Mouse (Mus musculus): ENCODE results near the gene Gm14139.
"Not testable (repeated sequence)": the region's sequence is repeated elsewhere in the genome, so short reads cannot be mapped to it uniquely, and the experiment has no call there.

The Gm14139 gene

DNA sequence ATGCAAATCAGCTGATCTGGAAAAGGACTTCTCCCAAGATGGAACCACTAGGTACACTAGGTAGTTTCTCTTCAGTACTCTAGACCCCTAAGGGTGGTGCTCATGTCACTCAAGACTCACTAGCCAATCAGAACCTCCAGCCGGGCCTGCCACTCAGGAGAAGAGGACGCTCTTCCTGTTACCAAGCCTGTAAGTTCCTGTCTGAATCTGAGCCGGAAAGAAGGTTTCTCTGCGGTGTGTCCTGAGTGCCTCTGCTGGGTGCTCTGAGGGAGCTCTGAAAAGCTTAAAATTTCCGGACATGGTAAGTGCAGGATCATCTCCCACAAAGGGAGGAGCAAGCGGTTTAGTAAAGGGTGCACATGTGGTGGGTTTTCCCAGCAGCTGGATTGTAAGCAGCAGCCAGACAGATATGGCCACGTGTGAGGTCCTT, at the start of gene Gm14139:
TSS of gene Gm14139 (plus strand) at position 186 of the 430 bp plus-strand sequence.
- DNase-seq (ENCODE audit: low spot score), result not testable (repeated sequence)

DNA sequence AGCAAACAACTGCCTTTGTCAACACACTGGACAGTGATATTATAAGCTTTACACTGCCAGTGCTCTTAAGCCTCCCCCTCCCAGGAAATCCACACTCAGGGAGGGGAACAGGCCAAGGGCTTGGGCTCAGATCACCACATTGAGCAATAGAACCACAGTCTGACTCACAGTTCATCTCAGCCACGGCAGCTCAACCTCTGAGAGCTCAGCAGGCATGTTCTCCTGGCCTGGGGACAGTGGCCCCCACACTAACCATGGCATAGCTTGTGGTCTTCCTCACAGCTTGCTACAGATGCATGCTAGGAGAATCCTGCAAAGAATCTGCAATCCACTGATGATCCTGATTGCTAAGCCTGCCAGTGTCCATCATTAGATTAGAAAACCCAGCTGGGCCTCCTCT, 49.6 kb upstream of the Gm14139 start:
- not testable (repeated sequence) for DNase-seq (ENCODE audit: low spot score)

DNA sequence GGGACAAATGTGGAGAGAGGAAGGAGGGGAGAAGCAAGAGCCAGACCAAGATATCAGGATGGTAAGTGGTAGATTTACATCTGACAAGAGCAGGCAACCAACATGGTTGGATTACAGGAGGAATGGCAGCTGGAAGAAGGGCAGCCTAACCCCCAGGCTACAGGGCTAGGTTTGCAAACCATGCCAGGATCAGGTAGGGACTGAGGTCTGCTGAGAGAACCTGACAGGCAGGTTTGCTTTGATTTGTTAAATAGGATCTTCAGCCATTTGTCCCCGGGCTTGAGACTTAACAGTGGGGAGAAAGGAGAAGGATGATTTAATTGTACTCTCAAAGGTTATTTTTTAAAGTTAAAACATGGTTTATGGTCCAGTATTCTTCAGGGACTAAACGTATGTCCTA, 48.8 kb upstream of the Gm14139 start:
- DNase-seq (ENCODE audit: low spot score), result no peak

DNA sequence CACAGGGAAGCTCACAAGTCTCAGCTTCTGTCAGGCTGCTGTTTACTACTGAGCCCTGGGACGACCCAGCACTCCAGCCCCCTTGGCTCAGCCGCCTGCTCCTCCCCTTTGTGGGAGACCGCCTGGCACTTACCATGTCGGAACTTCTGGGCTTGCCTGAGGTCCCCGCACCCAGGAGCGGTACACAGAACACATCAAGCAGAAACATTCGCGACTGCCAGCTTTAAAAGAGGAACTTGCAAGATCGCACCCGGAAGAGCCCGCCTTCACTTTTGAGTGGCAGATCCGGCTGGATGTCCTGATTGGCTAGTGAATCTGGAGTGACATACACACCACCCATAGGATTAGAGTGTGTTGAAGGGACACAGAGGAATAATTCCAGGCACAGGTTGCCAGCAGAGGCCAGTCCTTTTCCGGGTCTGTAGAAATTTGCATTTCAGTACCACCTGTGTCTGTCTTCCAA, 45.1 kb upstream of the Gm14139 start, which contains the start of gene Zfp120:
TSS of gene Zfp120 (minus strand) at position 274 of the 463 bp plus-strand sequence.
- DNase-seq (ENCODE audit: low spot score), result peak; percentile 94

DNA sequence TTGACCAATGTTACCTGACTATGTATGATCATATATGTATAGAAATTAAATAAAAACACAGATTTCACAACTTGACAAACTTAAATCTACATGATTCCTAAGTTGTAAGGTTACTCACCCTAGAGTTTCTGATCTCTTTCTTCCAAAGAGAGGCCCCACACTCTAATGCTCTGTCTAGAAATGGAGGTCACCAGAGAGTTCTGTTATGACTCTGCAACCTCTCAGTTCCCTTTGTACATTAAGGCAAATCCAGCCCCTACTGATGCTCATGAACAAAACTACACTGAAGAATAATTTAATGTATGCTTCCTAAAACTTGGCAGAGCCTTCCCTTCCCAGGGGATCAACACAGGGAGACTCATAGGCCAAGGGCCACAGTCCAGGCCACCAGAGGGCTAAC, 14.9 kb upstream of the Gm14139 start:
- DNase-seq (ENCODE audit: low spot score), result no peak

DNA sequence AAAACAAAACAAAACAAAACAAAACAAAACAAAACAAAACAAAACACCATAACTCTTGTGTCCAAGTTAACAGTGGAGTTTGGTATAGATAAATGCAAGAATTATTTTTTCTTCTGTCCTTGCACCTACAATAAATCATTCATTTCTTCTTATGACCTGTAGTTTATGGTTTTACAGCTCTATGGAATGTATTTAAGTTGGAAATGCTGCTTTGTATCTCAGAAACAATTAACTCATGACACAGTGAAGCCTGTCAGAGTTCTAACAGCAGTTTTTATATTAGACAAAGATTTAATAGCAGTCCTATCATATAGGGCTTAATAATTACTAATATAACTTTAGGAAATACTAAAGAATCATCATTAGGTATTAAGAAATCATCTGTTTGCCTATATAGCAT, 7.7 kb upstream of the Gm14139 start:
- DNase-seq (ENCODE audit: low spot score), result no peak

DNA sequence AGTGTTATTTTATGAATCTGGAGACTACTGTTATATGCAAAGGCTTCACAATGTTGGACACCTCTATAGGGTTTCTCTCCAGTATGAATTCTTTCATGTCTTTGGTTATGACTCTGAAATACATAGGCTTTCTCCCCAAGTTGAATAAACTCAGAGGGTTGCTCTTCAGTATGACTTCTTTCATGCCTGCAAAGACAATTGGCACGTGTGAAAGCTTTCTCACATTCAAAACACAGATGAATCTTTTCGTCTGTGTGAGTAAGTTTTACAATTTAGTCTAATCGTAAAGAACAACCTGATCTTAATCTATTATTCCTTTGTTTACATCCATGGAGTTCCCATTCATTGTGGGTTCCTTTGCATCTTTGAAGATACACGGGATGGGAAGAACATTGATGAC, 2.0 kb upstream of the Gm14139 start, which contains the start of gene Gm10770:
TSS of gene Gm10770 (minus strand) at position 101 of the 400 bp plus-strand sequence.
- not testable (repeated sequence) for DNase-seq (ENCODE audit: low spot score)

DNA sequence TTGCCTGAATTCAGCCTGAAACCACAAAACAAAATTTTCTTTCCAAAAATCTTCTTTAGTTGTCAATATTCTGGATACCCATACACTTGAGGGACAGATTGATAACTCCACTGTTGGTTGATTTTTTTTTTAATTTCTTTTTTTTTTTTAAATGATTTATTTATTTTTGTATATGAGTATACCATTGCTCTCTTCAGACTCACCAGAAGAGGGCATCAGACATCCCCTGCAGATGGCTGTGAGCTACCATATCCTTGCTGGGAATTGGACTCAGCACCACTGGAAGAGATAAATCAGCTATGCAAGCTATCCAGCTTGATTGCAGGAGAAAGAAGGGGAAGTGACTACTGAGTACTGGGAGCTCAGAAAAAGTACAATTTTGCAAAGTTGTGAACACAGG, 509 bp upstream of the Gm14139 start:
- not testable (repeated sequence) for DNase-seq (ENCODE audit: low spot score)

DNA sequence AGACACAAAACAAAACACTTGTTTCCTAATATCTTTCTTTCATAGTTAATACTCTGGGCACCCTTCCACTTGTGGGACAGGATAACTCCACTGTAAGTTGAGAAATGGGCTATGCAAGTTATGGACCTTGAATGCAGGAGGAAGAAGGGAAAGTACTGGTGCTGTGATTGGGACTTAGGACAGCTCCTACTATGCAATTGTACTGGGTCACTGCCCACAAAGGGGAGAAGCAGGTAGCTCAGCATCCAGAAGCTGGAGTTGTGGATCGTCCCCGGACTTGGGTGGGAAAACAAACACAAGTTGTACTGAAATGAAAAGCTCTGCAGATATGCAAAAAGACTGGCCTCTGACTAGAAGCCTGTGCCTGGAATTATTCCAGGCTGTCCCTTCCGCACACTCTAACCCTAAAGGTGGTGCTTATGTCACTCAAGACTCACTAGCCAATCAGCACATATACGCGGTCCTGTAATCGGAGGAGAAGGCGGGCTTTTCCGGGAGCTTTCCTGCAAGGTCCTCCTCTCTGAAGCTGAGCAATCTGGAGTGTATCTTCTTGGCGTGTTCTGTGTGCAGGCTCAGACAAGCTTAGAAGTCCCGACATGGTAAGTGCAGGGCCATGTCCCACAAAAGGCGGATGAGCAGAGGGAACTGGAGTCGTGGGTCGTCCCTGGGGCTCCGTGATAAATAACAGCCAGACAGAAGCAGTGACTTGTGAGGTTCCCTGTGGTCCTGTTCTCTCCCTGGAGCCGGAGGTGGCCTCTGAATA, 36.2 kb downstream of the Gm14139 start, which contains the start of gene Zfp937:
TSS of gene Zfp937 (plus strand) at position 474 of the 763 bp plus-strand sequence.
- peak; percentile 89 for DNase-seq (ENCODE audit: low spot score)

DNA sequence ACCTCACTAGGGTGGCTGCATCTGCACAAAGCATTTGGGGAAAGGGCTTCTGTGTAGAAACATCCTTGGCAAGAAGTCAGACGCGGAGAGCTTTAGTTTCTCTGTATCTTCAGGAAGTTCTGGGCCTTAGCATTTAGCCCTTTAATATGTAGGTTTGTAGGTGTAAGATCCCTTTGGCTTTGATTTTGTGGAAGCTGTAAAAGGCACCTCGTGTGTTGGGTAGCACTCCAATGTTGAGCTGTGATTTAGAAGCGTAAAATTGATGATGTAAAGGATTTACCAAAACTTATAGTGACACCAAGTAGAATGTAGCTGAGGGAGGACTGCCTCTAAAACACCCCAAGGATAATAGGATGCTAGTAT, 36.8 kb downstream of the Gm14139 start:
- DNase-seq (ENCODE audit: low spot score), result not testable (repeated sequence)

DNA sequence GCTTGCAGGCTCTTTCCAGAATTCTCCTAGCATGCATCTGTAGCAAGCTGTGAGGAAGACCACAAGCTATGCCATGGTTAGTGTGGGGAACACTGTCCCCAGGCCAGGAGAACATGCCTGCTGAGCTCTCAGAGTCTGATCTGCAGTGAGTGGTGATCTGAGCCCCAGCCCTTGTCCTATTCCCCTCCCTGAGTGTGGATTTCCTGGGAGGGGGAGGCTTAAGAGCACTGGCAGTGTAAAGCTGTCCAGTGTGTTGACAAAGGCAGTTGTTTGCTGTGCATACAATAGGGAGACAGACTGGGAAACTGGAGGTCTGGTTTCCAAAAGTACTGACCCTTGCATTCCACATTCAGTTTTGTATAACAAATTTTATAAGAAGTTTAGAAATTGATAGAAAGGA, 41.7 kb downstream of the Gm14139 start:
- not testable (repeated sequence) for DNase-seq (ENCODE audit: low spot score)

Data from layer of hippocampus, adult 11-12 months (tissue).